Mouse (Mus musculus) stomach, embryonic 16.5 days (tissue): ENCODE data around the gene Nr1h4. TPM values are rescaled to one million over a fixed set of nuclear protein-coding genes. Genes with fewer than 3 reads are reported as not detected.
A peak's percentile ranks its signal among the peaks of the same experiment; 100 is the strongest.

ENCODE experiments used
- ATAC-seq: fragments of 200-750 bp; cut with Nextera tagmentation; 2 replicates; pipeline ENCODE4 v1.8.0; 2017; ENCODE audit warnings: moderate number of reproducible peaks, moderate TSS enrichment; ENCODE audit not compliant: insufficient read depth, low FRiP score
- H3K27ac ChIP-seq: fragments of 300-500 bp; sonication (generic); 2 replicates; pipeline ENCODE4 v1.5.1; 2014; ENCODE audit warnings: low read length
- H3K27me3 ChIP-seq: fragments of 300-500 bp; sonication (generic); 2 replicates; pipeline ENCODE4 v1.6.1; 2014; ENCODE audit warnings: low read length, control low read depth, mixed read lengths; ENCODE audit not compliant: control insufficient read depth, insufficient read depth
- H3K36me3 ChIP-seq: fragments of 300-500 bp; sonication (generic); 2 replicates; pipeline ENCODE4 v1.6.1; 2014; ENCODE audit warnings: low read length; ENCODE audit not compliant: control insufficient read depth, insufficient read depth
- H3K4me1 ChIP-seq: fragments of 300-500 bp; sonication (generic); 2 replicates; pipeline ENCODE4 v1.6.1; 2014; ENCODE audit warnings: low read length, control low read depth, mixed read lengths; ENCODE audit not compliant: control insufficient read depth, insufficient read depth
- H3K4me2 ChIP-seq: fragments of 300-500 bp; sonication (generic); 2 replicates; pipeline ENCODE4 v1.6.1; 2014; ENCODE audit warnings: low read depth, low read length, mixed read lengths
- H3K4me3 ChIP-seq: fragments of 300-500 bp; sonication (generic); replicated peaks from 2 replicates; pipeline ENCODE4 v1.5.1; 2014; ENCODE audit warnings: mild to moderate bottlenecking, low read length
- H3K9ac ChIP-seq: fragments of 300-500 bp; sonication (generic); 2 replicates; pipeline ENCODE4 v1.6.1; 2014; ENCODE audit warnings: low read length
- H3K9me3 ChIP-seq: fragments of 300-500 bp; sonication (generic); replicated peaks from 2 replicates; pipeline ENCODE4 v1.6.1; 2016; ENCODE audit warnings: low read length, control low read depth; ENCODE audit not compliant: control insufficient read depth
- WGBS: fragments of 180-500 bp; shearing (Covaris S2); extraction: QIAGEN DNeasy Blood & Tissue Kit; methylation state at CpG from one replicate; pipeline ENCODE4 v1.1.7; 2014; 5-methylcytosine and 5-hydroxymethylcytosine counted together
- polyA plus RNA-seq: library from polyadenylated mRNA; unstranded; fragments of >200 nt; fragmentation: Nextera tagmentation; extraction: Ambion mirVana; gene quantifications from 2 replicates; pipeline ENCODE4 v1.2.1, GENCODE M21; 2015

The Nr1h4 gene
- polyA plus RNA-seq, 1 experiment from 2014 or later = 8.6 TPM

- no peaks in the 10 kb centered on the region for H3K9me3 ChIP-seq
- ATAC-seq = no peak
- no peak overlapping the region for H3K4me3 ChIP-seq
- no peaks in the 10 kb centered on the region for H3K27me3 ChIP-seq
- H3K4me2 ChIP-seq = no peak overlapping the region
- no peaks in the 10 kb centered on the region for H3K36me3 ChIP-seq
- no peak overlapping the region for H3K9ac ChIP-seq
- H3K4me1 ChIP-seq = no peaks in the 10 kb centered on the region
- 49% methylated on average over 2 of the region's 2 CpGs for WGBS
- H3K27ac ChIP-seq = no peak overlapping the region
Measured at GRCm38 (mm10) chr10:89515813-89516212, 17.6 kb downstream of the Nr1h4 start.

DNA sequence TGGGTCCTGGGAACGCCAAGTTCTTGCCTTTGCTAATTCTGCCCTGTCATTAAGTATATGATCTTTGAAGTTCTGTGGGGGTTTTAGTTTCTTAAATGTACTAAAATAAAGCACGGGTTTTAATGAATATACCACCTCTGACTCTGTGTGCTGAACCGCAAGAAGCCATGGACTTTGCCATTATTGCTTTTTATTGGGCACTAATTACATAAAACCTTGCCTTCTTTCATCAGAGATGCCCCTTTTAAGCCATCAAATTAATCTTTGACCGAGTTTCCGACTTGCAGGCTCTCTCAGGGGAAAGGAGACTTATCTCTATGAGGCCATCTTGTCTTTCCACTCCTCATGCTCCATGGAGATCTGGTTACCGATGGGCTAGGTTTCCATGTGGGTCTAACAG, 20.8 kb downstream of the Nr1h4 start:
- 80% methylated on average over 6 of the region's 6 CpGs for WGBS
- Histone ChIP-seq H3K4me3 (no peak overlapping the region), H3K9me3 (no peaks in the 10 kb centered on the region), H3K4me1 (no peaks in the 10 kb centered on the region), H3K27ac (no peak overlapping the region), H3K27me3 (no peaks in the 10 kb centered on the region), H3K4me2 (no peak overlapping the region), H3K36me3 (no peaks in the 10 kb centered on the region), H3K9ac (no peak overlapping the region)
- ATAC-seq = no peak

- Histone ChIP-seq H3K4me2 (no peak overlapping the region), H3K4me3 (no peak overlapping the region), H3K27ac (no peak overlapping the region), H3K9ac (no peak overlapping the region), H3K4me1 (peaks cover 4% of the 10 kb centered on the region; the same call in 1 of the 2 replicates), H3K36me3 (no peaks in the 10 kb centered on the region), H3K9me3 (no peaks in the 10 kb centered on the region), H3K27me3 (no peaks in the 10 kb centered on the region)
- 84% methylated on average over 2 of the region's 2 CpGs for WGBS
- no peak for ATAC-seq
Measured at GRCm38 (mm10) chr10:89510547-89510946, 22.8 kb downstream of the Nr1h4 start.

- H3K4me1 ChIP-seq = peaks cover 4% of the 10 kb centered on the region; the same call in 1 of the 2 replicates
- H3K27ac ChIP-seq = no peak overlapping the region
- H3K9ac ChIP-seq = no peak overlapping the region
- H3K27me3 ChIP-seq = no peaks in the 10 kb centered on the region
- no peak overlapping the region for H3K4me3 ChIP-seq
- WGBS = 85% methylated on average over 2 of the region's 2 CpGs
- H3K4me2 ChIP-seq = no peak overlapping the region
- no peaks in the 10 kb centered on the region for H3K36me3 ChIP-seq
- H3K9me3 ChIP-seq = no peaks in the 10 kb centered on the region
- no peak for ATAC-seq
Measured at GRCm38 (mm10) chr10:89508567-89508966, 24.8 kb downstream of the Nr1h4 start.

DNA sequence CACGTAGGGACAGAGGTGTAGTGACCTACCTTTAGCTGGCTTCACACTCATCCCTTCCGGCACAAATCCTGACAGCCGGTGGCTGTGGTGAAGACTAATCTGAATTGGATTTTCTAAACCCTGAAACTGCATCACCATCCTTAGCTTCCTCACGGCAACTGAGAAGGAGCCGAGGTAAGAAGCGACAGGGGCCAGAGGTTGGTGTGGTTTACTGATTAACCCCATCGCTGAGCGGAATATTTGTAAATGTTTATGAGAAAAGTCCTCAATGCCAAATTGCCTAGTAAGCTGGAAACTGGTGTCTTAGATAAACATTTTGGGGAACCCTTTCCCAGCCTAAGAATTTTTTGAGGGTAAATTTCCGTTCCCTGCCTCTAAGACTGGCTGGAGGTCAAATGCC, 26.9 kb downstream of the Nr1h4 start:
- WGBS = 32% methylated on average over 9 of the region's 9 CpGs
- H3K27ac ChIP-seq = no peak overlapping the region
- H3K27me3 ChIP-seq = no peaks in the 10 kb centered on the region
- H3K4me1 ChIP-seq = peaks cover 4% of the 10 kb centered on the region; the same call in 1 of the 2 replicates
- ATAC-seq = no peak; the same call in 1 of the 2 replicates
- peak overlapping the region; percentile 26; the same call in 1 of the 2 replicates for H3K4me3 ChIP-seq
- no peaks in the 10 kb centered on the region for H3K9me3 ChIP-seq
- no peak overlapping the region for H3K9ac ChIP-seq
- no peak overlapping the region for H3K4me2 ChIP-seq
- no peaks in the 10 kb centered on the region for H3K36me3 ChIP-seq

GRCm38 (mm10) chr10:89505592-89505955, 27.8 kb downstream of the Nr1h4 start:
- 0 out of 2 replicates have a peak overlapping the region, but pooled peaks have one; percentile 10 for H3K4me3 ChIP-seq
- no peaks in the 10 kb centered on the region for H3K9me3 ChIP-seq
- H3K27ac ChIP-seq = peak overlapping the region; percentile 76
- no peaks in the 10 kb centered on the region for H3K36me3 ChIP-seq
- no peaks in the 10 kb centered on the region for H3K27me3 ChIP-seq
- ATAC-seq = no peak
- H3K4me1 ChIP-seq = peaks cover 4% of the 10 kb centered on the region; the same call in 1 of the 2 replicates
- no peak overlapping the region for H3K9ac ChIP-seq
- 61% methylated on average over 5 of the region's 5 CpGs for WGBS
- no peak overlapping the region for H3K4me2 ChIP-seq

GRCm38 (mm10) chr10:89504952-89505591, 28.3 kb downstream of the Nr1h4 start:
- Histone ChIP-seq H3K27ac (peak overlapping the region; percentile 76), H3K9ac (no peak overlapping the region), H3K36me3 (no peaks in the 10 kb centered on the region), H3K9me3 (no peaks in the 10 kb centered on the region), H3K4me1 (peaks cover 4% of the 10 kb centered on the region; the same call in 1 of the 2 replicates), H3K4me3 (0 out of 2 replicates have a peak overlapping the region, but pooled peaks have one; percentile 10), H3K27me3 (no peaks in the 10 kb centered on the region), H3K4me2 (no peak overlapping the region)
- peak; percentile 82 for ATAC-seq
- WGBS = 52% methylated on average over 10 of the region's 10 CpGs

GRCm38 (mm10) chr10:89502986-89503560, 30.3 kb downstream of the Nr1h4 start:
- Histone ChIP-seq H3K4me2 (no peak overlapping the region), H3K27ac (no peak overlapping the region), H3K9ac (no peak overlapping the region), H3K4me3 (no peak overlapping the region), H3K27me3 (no peaks in the 10 kb centered on the region), H3K4me1 (peaks cover 4% of the 10 kb centered on the region; the same call in 1 of the 2 replicates), H3K9me3 (no peaks in the 10 kb centered on the region), H3K36me3 (no peaks in the 10 kb centered on the region)
- WGBS = 60% methylated on average over 5 of the region's 5 CpGs
- no peak for ATAC-seq

- Histone ChIP-seq H3K36me3 (no peaks in the 10 kb centered on the region), H3K27me3 (no peaks in the 10 kb centered on the region), H3K9ac (no peak overlapping the region), H3K4me1 (peaks cover 4% of the 10 kb centered on the region; the same call in 1 of the 2 replicates), H3K4me2 (no peak overlapping the region), H3K9me3 (no peaks in the 10 kb centered on the region), H3K27ac (no peak overlapping the region), H3K4me3 (no peak overlapping the region)
- ATAC-seq = no peak
- WGBS = 85% methylated on average over 6 of the region's 6 CpGs
Measured at GRCm38 (mm10) chr10:89501902-89502301, 31.5 kb downstream of the Nr1h4 start.
